Mouse (Mus musculus): ENCODE results near the gene Katna1. TPM values are rescaled to one million over a fixed set of nuclear protein-coding genes. Genes with fewer than 3 reads are reported as not detected.
"Not testable (repeated sequence)": the region's sequence is repeated elsewhere in the genome, so short reads cannot be mapped to it uniquely, and the experiment has no call there.

The Katna1 gene
- total RNA-seq (2021), result 10 to 100 TPM; 16.3 to 17.1 TPM

GRCm38 (mm10) chr10:7725751-7726500 is at the start of gene Katna1:
Gene Katna1 (plus strand): TSS chr10:7726000.
- peak; percentile 96 for DNase-seq

DNA sequence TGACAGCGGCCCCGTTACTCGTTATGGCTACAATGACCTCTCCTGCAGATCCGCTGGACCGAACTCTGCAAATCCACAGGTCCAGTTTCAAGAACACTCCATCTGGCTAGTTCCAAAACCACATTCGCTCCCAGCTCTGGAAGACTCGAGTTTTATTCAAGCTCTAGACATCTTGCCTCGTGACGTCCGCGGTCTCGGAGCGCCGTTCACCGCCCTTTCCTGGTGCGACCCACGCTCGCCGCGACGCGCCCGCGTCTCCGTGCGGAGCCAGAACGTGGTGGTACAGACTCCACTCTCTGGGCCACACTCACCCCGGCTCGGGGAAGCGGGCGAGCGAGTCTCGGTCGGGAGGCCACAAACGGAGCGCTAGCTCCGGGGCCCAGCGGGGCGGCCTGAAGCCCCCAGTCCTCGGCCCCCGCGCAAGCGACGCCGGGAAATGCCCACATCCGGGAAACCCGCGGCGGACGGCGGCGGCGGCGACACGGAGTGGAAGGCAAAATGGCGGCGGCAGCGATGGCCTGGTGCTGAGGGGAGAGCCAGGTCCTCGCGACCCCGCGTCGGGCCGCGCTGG is 45.0 kb upstream of the Katna1 start, which contains the start of the genes Pcmt1 and Lats1:
TSS of gene Pcmt1 (minus strand) at position 406 of the 571 bp plus-strand sequence.
TSS of gene Lats1 (plus strand) at position 484 of the 571 bp plus-strand sequence.
- peak; percentile 92 for DNase-seq

DNA sequence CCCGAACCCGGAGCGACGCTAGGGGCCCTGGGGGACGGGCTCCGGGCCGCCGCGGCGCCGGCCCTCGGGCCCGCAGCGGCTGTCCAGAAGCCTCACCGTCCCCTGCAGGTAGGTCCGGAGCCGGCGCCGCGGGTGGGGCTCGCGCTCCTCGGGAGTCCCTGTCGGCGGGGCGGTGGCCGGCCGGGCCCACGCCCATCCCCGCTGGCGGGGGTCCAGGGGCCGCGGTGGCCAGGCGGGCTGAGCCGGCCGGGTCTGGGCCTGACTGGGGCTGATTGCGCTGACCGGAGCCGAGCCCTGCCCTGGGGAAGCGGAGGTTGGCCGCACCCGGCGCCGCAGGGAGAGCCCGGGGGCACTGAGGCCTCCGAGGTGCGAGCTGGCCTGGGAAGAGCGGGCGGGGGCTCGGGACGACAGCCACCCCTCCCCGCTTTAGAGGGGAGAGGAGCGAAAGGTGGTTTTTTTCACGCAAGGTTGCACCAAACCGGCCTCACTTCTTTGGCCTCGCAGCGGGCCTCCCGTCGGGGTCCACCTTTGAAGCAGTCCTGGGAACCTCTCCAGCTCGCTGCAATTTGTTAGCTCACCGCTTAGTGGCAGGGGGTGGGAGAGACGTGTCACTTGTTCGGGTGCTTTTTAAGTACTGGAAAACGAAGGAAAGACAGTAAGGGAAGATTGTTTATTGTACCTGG is 44.3 kb upstream of the Katna1 start:
- DNase-seq, result peak; percentile 87

DNA sequence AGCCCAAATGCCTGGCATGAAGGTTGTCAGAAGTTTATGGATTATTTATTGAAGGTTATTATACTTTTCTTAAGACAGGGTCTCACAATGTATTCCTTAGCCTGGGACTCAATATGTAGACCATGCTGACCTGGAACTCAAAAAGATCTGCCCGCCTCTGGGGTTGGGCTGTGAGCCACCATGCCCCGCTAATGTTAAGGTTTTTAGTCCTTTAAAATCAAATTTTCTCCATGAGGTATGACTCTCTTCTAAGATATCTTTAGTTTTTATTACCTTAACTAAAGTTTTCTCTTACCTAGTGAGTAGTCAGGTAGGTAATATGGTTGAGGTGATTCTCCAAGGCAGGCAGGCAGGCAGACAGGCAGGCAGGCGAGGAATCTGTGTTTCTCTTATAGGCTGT is 43.6 kb upstream of the Katna1 start:
- DNase-seq, result no peak

DNA sequence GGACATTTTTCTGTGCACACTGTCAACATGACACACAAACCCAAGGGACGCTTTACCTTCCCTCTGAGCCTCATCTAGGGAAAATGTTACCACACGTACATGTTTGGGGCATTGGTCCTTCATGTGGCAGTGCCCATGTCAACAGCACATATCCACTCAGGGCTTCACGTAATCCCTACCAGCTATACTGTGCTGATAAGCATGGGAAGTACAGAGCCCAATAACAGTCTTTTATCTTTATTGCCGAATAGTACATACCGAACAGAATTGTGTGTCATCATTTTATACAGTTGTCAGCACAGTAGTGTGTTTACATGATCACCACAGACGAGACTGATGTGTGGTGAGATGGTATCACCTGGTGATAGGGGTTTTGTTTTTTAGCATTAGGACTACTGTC is 38.9 kb upstream of the Katna1 start:
- no peak for DNase-seq

DNA sequence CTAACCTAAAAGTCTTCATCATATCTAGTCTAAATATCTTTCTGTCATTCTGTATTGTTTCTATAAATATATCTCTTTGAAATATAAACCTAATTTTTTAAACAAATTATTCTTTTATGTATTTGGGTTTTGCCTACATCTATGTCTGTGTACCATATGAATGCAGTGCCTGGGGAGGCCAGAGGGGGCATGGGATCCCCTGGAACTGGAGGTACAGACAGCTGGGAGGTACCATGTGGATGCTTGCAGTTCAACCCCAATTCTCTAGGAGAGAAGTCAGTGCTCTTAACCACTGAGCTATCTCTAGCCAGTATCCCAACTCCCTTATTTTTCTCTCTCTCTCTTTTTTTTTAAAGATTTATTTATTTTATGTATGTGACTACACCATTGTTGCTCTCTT is 30.5 kb upstream of the Katna1 start:
- DNase-seq, result no peak

DNA sequence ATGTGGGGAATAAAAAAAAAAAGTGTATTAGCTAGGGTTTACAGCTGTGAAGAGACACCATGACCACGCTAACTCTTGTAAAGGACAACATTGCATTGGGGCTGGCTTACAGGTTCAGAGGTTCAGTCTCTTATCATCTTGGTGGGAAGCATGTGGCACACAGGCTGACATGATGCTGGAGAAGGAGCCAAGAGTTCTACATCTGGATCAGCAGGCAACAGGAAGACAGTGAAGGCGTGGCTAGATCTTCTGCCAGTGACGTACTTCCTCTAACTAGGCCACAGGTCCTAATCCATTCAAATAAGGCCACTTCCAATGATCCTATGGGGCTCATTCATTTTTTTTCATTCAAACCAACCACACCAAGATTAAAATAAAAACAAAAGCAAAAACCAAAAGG is 25.7 kb upstream of the Katna1 start:
- no peak for DNase-seq

GRCm38 (mm10) chr10:7702586-7702985 is 23.2 kb upstream of the Katna1 start:
- DNase-seq, result no peak

GRCm38 (mm10) chr10:7710121-7710520 is 15.7 kb upstream of the Katna1 start:
- no peak for DNase-seq

DNA sequence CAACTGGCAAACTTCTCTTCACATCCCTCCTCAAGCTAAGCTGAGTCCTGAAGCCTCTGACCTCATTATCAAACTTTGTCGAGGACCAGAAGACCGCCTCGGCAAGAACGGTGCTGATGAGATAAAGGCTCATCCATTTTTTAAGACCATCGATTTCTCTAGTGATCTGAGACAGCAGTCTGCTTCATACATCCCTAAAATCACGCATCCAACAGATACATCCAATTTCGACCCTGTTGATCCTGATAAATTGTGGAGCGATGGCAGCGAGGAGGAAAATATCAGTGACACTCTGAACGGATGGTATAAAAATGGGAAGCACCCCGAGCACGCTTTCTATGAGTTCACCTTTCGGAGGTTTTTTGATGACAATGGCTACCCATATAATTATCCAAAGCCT is 13.3 kb upstream of the Katna1 start:
- DNase-seq, result no peak

- no peak for DNase-seq
Measured at GRCm38 (mm10) chr10:7715056-7715455, 10.7 kb upstream of the Katna1 start.

- no peak for DNase-seq
Measured at GRCm38 (mm10) chr10:7726501-7726812, 657 bp downstream of the Katna1 start.

- no peak for DNase-seq
Measured at GRCm38 (mm10) chr10:7727011-7727410, 1.2 kb downstream of the Katna1 start.

- DNase-seq, result no peak
Measured at GRCm38 (mm10) chr10:7731582-7731981, 5.8 kb downstream of the Katna1 start.

- no peak for DNase-seq
Measured at GRCm38 (mm10) chr10:7737122-7737521, 11.3 kb downstream of the Katna1 start.

GRCm38 (mm10) chr10:7737914-7738313 is 12.1 kb downstream of the Katna1 start:
- no peak for DNase-seq

DNA sequence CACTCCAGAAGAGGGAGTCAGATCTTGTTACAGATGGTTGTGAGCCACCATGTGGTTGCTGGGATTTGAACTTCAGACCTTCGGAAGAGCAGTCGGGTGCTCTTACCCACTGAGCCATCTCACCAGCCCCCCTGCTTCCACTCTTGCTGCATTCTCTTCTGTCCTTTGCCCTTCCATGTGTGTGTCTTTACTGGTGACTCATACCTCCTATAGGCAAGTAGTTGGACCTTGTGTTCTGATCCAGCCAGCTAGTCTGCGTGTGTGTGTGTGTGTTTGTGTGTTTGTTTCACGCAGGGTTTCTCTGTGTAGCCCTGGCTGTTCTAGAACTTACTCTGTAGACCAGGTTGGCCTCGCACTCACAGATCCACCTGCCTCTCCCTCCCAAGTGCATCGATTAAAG is 19.7 kb downstream of the Katna1 start:
- not testable (repeated sequence) for DNase-seq

DNA sequence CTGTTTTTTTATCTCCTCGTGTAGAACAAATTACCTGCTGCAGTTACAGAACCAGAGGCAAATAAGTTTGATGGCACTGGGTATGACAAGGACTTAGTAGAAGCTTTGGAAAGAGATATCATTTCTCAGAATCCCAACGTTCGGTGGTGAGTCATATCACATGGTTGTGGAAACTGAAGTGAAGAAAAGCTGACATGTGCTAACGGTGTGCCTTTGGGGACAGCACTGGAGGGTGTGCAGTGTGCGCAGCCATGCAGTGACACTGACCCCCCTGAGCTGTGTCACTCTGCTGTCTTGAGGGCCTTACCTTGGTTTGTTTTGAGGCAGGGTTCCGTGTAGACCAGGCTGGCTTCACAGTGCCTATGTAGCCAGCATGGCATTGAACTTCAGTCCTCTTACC is 23.0 kb downstream of the Katna1 start:
- DNase-seq, result no peak

GRCm38 (mm10) chr10:7757544-7757943 is 31.7 kb downstream of the Katna1 start:
- no peak for DNase-seq

GRCm38 (mm10) chr10:7772346-7772745 is 46.5 kb downstream of the Katna1 start:
- DNase-seq, result no peak

- DNase-seq, result no peak
Measured at GRCm38 (mm10) chr10:7772769-7773168, 47.0 kb downstream of the Katna1 start.

- no peak for DNase-seq
Measured at GRCm38 (mm10) chr10:7775421-7775820, 49.6 kb downstream of the Katna1 start.

- DNase-seq, result no peak
Measured at GRCm38 (mm10) chr10:7778361-7778760, 52.6 kb downstream of the Katna1 start.

GRCm38 (mm10) chr10:7779751-7780237 is 54.0 kb downstream of the Katna1 start:
- DNase-seq, result no peak

All from heart, postnatal 4 days (tissue).